Mouse (Mus musculus) E14TG2a.4 (cell line): ENCODE measurements around the gene Lrrc49.

Source experiments
- CTCF ChIP-seq: conservative IDR thresholded peaks from 2 replicates; pipeline ENCODE4 v1.5.1; 2014; ENCODE audit warnings: low read length
- NANOG ChIP-seq: IDR thresholded peaks from 2 replicates; pipeline ENCODE4 v1.6.1; 2014; ENCODE audit warnings: borderline replicate concordance, low read length, mixed read lengths
- POU5F1 ChIP-seq: IDR thresholded peaks from 2 replicates; pipeline ENCODE4 v1.6.1; 2014; ENCODE audit warnings: low read length, borderline replicate concordance

GRCm38 (mm10) chr9:60707594-60707993 lies 19.6 kb upstream of the Lrrc49 start:
- TF ChIP-seq CTCF (no peak), POU5F1 (no peak), NANOG (no peak)
